Mouse (Mus musculus) heart, embryonic 14.5 days (tissue): ENCODE results near the gene Calcb. TPM values are rescaled to one million over a fixed set of nuclear protein-coding genes. Genes with fewer than 3 reads are reported as not detected.

ENCODE experiments used
- ATAC-seq: fragments of 200-750 bp; cut with Nextera tagmentation; 2 replicates; pipeline ENCODE4 v1.8.0; 2017; ENCODE audit warnings: low read depth, moderate TSS enrichment; ENCODE audit not compliant: insufficient number of reproducible peaks, insufficient read depth, low FRiP score
- H3K27ac ChIP-seq, 2 experiments: fragments of 200-500 bp in 1 of 2; fragments of 300-500 bp in 1 of 2; sonication (generic) in 1 of 2; replicated peaks in 1 of 2; 2 replicates each; pipeline ENCODE4 v1.5.1; 2012 to 2014; ENCODE audit warnings: low read depth in 2 of 2, low read length in 2 of 2, control low read depth in 1 of 2, mild to moderate bottlenecking in 1 of 2, mixed read lengths in 1 of 2; ENCODE audit not compliant: control insufficient read depth in 1 of 2, insufficient read depth in 1 of 2
- H3K27me3 ChIP-seq: fragments of 300-500 bp; sonication (generic); 2 replicates; pipeline ENCODE4 v1.6.1; 2014; ENCODE audit warnings: mild to moderate bottlenecking, low read length, control low read depth; ENCODE audit not compliant: control insufficient read depth, insufficient read depth
- H3K36me3 ChIP-seq: fragments of 300-500 bp; sonication (generic); 2 replicates; pipeline ENCODE4 v1.6.1; 2014; ENCODE audit warnings: mild to moderate bottlenecking, control low read depth, low read length, mixed read lengths; ENCODE audit not compliant: control insufficient read depth, insufficient read depth
- H3K4me1 ChIP-seq, 2 experiments: fragments of 200-500 bp in 1 of 2; fragments of 300-500 bp in 1 of 2; sonication (generic) in 1 of 2; 2 replicates each; pipeline ENCODE4 v1.6.1; 2012 to 2014; ENCODE audit warnings: low read length in 2 of 2, control low read depth in 1 of 2, mixed read lengths in 1 of 2; ENCODE audit not compliant: control insufficient read depth in 2 of 2, insufficient read depth in 2 of 2
- H3K4me2 ChIP-seq: fragments of 300-500 bp; sonication (generic); 2 replicates; pipeline ENCODE4 v1.6.1; 2014; ENCODE audit warnings: mild to moderate bottlenecking, low read length
- H3K4me3 ChIP-seq, 2 experiments: fragments of 200-500 bp in 1 of 2; fragments of 300-500 bp in 1 of 2; sonication (generic) in 1 of 2; 2 replicates each; pipeline ENCODE4 v1.5.1; 2012 to 2014; ENCODE audit warnings: low read length in 2 of 2, mild to moderate bottlenecking in 2 of 2, control low read depth in 1 of 2, low read depth in 1 of 2, moderate library complexity in 1 of 2; ENCODE audit not compliant: control insufficient read depth in 1 of 2, insufficient read depth in 1 of 2
- H3K9ac ChIP-seq: fragments of 300-500 bp; sonication (generic); 2 replicates; pipeline ENCODE4 v1.6.1; 2014; ENCODE audit warnings: mild to moderate bottlenecking, low read length
- H3K9me3 ChIP-seq: fragments of 300-500 bp; sonication (generic); 2 replicates; pipeline ENCODE4 v1.6.1; 2016; ENCODE audit warnings: low read length, control low read depth; ENCODE audit not compliant: control insufficient read depth
- WGBS: fragments of 180-500 bp; shearing (Covaris S2); extraction: QIAGEN DNeasy Blood & Tissue Kit; methylation state at CpG from one replicate; pipeline ENCODE4 v1.1.7; 2014; 5-methylcytosine and 5-hydroxymethylcytosine counted together
- polyA plus RNA-seq: library from polyadenylated mRNA; unstranded; fragments of >200 nt; fragmentation: Nextera tagmentation; extraction: Ambion mirVana; gene quantifications from 2 replicates; pipeline ENCODE4 v1.2.1, GENCODE M21; 2014

The Calcb gene
- polyA plus RNA-seq, 1 experiment from 2014 or later: not detected

DNA sequence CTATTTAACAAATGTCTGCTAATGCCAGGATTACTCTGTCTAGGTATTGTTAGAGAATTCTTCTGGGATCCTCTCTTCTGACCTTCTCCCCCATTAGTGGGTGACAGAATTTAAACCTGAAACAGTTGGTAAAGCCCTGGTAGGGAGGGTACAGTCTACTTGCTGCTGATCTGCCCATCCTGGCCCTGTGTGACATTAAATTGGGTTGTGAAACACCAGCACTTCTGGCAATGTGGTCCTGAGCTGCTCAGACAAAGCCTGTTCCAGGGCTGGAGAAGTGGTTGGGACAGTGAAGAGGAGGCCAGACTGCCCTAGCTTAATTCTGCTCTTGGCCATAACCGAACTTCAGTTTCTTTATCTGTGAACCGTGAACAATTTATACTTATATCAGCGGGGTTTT, 52.1 kb downstream of the Calcb start:
- Histone ChIP-seq H3K4me3 (no peak overlapping the region), H3K9ac (no peak overlapping the region), H3K27ac (no peak overlapping the region), H3K9me3 (no peaks in the 10 kb centered on the region), H3K4me1 (peaks cover 0 to 2% of the 10 kb centered on the region in 2 experiments; a peak in 1 of 4 replicates), H3K27me3 (no peaks in the 10 kb centered on the region), H3K4me2 (no peak overlapping the region), H3K36me3 (no peaks in the 10 kb centered on the region)
- 82% methylated on average over 3 of the region's 3 CpGs for WGBS
- ATAC-seq: no peak

DNA sequence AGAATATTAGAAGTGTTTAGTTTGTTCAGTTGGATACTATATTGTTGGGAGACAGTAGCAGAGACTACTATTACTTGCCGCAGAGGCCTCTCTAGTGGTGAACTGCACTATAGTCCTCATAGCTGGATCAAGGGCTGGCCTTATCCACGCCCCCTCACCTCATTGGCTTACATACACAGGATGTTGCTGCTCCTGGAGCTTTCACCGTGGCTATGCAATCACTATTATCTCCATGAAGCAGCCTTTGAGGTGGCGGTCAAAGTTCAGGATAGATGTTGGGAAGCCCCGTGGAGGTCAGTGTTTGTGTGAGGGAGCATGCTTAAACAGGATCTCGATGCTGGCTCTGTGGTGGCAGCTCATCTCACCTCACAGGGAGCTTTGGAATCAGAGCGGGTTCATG, 53.4 kb downstream of the Calcb start:
- Histone ChIP-seq H3K27me3 (no peaks in the 10 kb centered on the region), H3K4me3 (no peak overlapping the region), H3K27ac (no peak overlapping the region), H3K9ac (no peak overlapping the region), H3K4me2 (no peak overlapping the region), H3K9me3 (no peaks in the 10 kb centered on the region), H3K4me1 (peaks cover 0 to 2% of the 10 kb centered on the region in 2 experiments; a peak in 1 of 4 replicates), H3K36me3 (no peaks in the 10 kb centered on the region)
- ATAC-seq: no peak
- WGBS: 62% methylated on average over 7 of the region's 7 CpGs

Other genes with a start within 250 kb of the Calcb start
- gene Cyp2r1, start 155.7 kb upstream of the Calcb start, polyA plus RNA-seq: 1.5 and 1.9 TPM in 2 replicates
- 6.0 and 8.7 TPM in 2 replicates for gene Calca, start 82.3 kb upstream of the Calcb start, polyA plus RNA-seq
- gene Insc, start 25.1 kb downstream of the Calcb start, polyA plus RNA-seq: 4.8 and 6.3 TPM in 2 replicates